In genomic region chr6:52443112-52443984, GRCm38 (mm10) we compare ENCODE assay signal across 9 mouse cellular contexts.
DNase-seq lines count a peak whose midpoint lies in the region; ATAC-seq and TF ChIP-seq lines count a peak whose summit lies in the region.
"Had no signal": no experiment of that assay in that cellular context is flagged by ENCODE, and none has a peak within 500 bp of the region (broad histone marks: within the 10 kb centered on the region; RNA-seq: fewer than 3 reads in every experiment).

No protein-coding gene starts in this region.

- no peak for ATAC-seq in heart, embryonic 15.5 days (replicated peaks; ENCODE audit: insufficient number of reproducible peaks, insufficient read depth, low FRiP score, low read depth)
- no peak for ATAC-seq in hindbrain, embryonic 13.5 days (ENCODE audit: low FRiP score)
- ATAC-seq in midbrain, embryonic 15.5 days (replicated peaks), result no peak

- H3K9me3 ChIP-seq in heart, embryonic 15.5 days (replicated peaks), result no peaks in the 10 kb centered on the region
- H3K9me3 ChIP-seq in hindbrain, embryonic 13.5 days, result no peaks in the 10 kb centered on the region
- no peaks in the 10 kb centered on the region for H3K9me3 ChIP-seq in midbrain, embryonic 15.5 days
- H3K9me3 ChIP-seq: liver, embryonic 13.5 days had no signal

- H3K4me1 ChIP-seq in heart, embryonic 15.5 days (replicated peaks), result peaks cover 20% of the 10 kb centered on the region
- peaks cover 8% of the 10 kb centered on the region for H3K4me1 ChIP-seq in hindbrain, embryonic 13.5 days (replicated peaks)
- H3K4me1 ChIP-seq in midbrain, embryonic 15.5 days, result peaks cover 9% of the 10 kb centered on the region
- H3K4me1 ChIP-seq: liver, embryonic 13.5 days had no signal

- no peaks in the 10 kb centered on the region for H3K36me3 ChIP-seq in heart, embryonic 15.5 days
- no peaks in the 10 kb centered on the region for H3K36me3 ChIP-seq in hindbrain, embryonic 13.5 days
- no peaks in the 10 kb centered on the region for H3K36me3 ChIP-seq in midbrain, embryonic 15.5 days (replicated peaks)
- H3K36me3 ChIP-seq: liver, embryonic 13.5 days had no signal

- WGBS in heart, embryonic 15.5 days, result 42% methylated on average over 24 of the region's 24 CpGs
- 47% methylated on average over 24 of the region's 24 CpGs for WGBS in hindbrain, embryonic 13.5 days
- 45% methylated on average over 24 of the region's 24 CpGs for WGBS in midbrain, embryonic 15.5 days

- peak overlapping the region; percentile 40 for H3K4me2 ChIP-seq in heart, embryonic 15.5 days
- H3K4me2 ChIP-seq in hindbrain, embryonic 13.5 days, result peak overlapping the region; percentile 24; the same call in 1 of the 2 replicates
- H3K4me2 ChIP-seq in midbrain, embryonic 15.5 days, result peak overlapping the region; percentile 32
- H3K4me2 ChIP-seq: liver, embryonic 13.5 days had no signal

- TF ChIP-seq CTCF in brain, embryonic 14.5 days (IDR thresholded peaks at IDR 0.05; ENCODE audit: borderline replicate concordance, extremely low read depth, insufficient read depth, insufficient read length), result no peak

- 0 out of 2 replicates have a peak overlapping the region, but pooled peaks have one; percentile 2 for H3K4me3 ChIP-seq in heart, embryonic 15.5 days
- no peak overlapping the region for H3K4me3 ChIP-seq in hindbrain, embryonic 13.5 days
- no peak overlapping the region for H3K4me3 ChIP-seq in midbrain, embryonic 15.5 days
- H3K4me3 ChIP-seq: liver, embryonic 13.5 days had no signal

- no peak overlapping the region for H3K27ac ChIP-seq in heart, embryonic 15.5 days
- no peak overlapping the region for H3K27ac ChIP-seq in hindbrain, embryonic 13.5 days
- H3K27ac ChIP-seq in midbrain, embryonic 15.5 days, result no peak overlapping the region
- H3K27ac ChIP-seq: liver, embryonic 13.5 days had no signal

- H3K27me3 ChIP-seq in heart, embryonic 15.5 days, result no peaks in the 10 kb centered on the region
- peaks cover 3% of the 10 kb centered on the region; the same call in 1 of the 2 replicates for H3K27me3 ChIP-seq in hindbrain, embryonic 13.5 days
- H3K27me3 ChIP-seq in midbrain, embryonic 15.5 days (replicated peaks), result no peaks in the 10 kb centered on the region
- H3K27me3 ChIP-seq: liver, embryonic 13.5 days had no signal

- intact Hi-C loops in heart, postnatal 36 days (cut with DNase I), result no loop called here

- no peak for DNase-seq in heart, postnatal 36 days
- peak; percentile 63 for DNase-seq in brain, embryonic 14.5 days (ENCODE audit: low read depth)
- DNase-seq in ovary, postnatal 14 days (ENCODE audit: low spot score), result no peak
- no peak for DNase-seq in thymus, postnatal 0 days (ENCODE audit: low spot score)
- DNase-seq in adrenal gland, postnatal 25 days, result no peak
- DNase-seq: liver, embryonic 13.5 days had no signal

- no peak for TF ChIP-seq POLR2A in brain, embryonic 14.5 days (IDR thresholded peaks at IDR 0.05; ENCODE audit: borderline replicate concordance, extremely low read depth, insufficient read depth, insufficient read length, poor library complexity, severe bottlenecking)

- no peak overlapping the region for H3K9ac ChIP-seq in heart, embryonic 15.5 days
- H3K9ac ChIP-seq in hindbrain, embryonic 13.5 days, result no peak overlapping the region
- H3K9ac ChIP-seq in midbrain, embryonic 15.5 days, result no peak overlapping the region
- H3K9ac ChIP-seq: liver, embryonic 13.5 days had no signal
